Mouse (Mus musculus) megakaryocyte, adult 5-6 weeks (primary cell): ENCODE data around the gene Pip5k1c. TPM values are rescaled to one million over a fixed set of nuclear protein-coding genes. Genes with fewer than 3 reads are reported as not detected.

Source experiments
- ATAC-seq: 2 replicates; pipeline ENCODE4 v1.8.0; 2016; ENCODE audit warnings: mild to moderate bottlenecking, inconsistent platforms; ENCODE audit not compliant: poor library complexity, severe bottlenecking
- total RNA-seq, 2 experiments: library from RNA; stranded (forward) in 1 of 2; stranded (reverse) in 1 of 2; fragments of 153-499, 151-499 nt in 1 of 2; fragments of 221-1000, 200-1000 nt in 1 of 2; gene quantifications; 2 replicates each; pipeline versions ENCODE4 v1.2.3 to v1.2.4; 2015 to 2017

Gene Pip5k1c
- total RNA-seq, 2 experiments from 2014 or later = 28.0 to 40.4 TPM

DNA sequence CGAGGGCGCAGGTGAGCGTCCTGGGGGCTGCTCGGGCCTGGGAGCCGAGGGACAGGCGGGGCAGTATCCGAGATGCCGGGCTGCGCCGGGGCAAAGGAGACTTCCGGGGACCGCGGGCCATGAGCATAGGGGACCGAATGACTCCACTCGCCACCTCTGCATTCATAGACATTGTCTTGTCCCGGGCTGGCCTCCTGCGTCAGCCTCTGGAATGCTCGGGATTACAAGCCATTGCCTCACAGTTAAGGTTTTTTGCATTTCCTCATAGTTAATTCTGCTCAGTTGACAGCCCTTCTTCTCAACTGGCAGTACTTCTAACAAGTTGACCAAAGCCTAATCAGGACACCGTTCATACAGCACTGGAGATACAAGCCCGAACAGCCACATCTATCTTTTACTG lies 28.7 kb downstream of the Pip5k1c start:
- no peak for ATAC-seq

DNA sequence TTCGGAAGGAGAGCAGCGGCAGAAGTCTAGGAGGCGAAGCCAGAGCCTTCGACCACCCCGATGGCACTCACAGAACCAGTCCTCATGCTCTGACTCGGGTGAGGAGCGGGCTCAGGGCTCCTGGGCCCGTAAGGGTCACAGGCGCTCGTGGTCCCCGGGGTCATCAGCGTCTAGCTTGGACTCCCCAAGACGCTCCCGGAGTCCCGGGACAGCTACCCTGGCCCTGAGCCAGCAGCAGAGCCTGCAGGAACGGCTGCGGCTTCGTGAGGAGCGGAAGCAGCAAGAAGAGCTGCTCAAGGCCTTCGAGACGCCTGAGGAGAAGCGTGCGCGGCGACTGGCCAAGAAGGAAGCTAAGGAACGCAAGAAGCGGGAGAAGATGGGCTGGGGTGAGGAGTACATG lies 29.7 kb downstream of the Pip5k1c start:
- ATAC-seq = no peak

DNA sequence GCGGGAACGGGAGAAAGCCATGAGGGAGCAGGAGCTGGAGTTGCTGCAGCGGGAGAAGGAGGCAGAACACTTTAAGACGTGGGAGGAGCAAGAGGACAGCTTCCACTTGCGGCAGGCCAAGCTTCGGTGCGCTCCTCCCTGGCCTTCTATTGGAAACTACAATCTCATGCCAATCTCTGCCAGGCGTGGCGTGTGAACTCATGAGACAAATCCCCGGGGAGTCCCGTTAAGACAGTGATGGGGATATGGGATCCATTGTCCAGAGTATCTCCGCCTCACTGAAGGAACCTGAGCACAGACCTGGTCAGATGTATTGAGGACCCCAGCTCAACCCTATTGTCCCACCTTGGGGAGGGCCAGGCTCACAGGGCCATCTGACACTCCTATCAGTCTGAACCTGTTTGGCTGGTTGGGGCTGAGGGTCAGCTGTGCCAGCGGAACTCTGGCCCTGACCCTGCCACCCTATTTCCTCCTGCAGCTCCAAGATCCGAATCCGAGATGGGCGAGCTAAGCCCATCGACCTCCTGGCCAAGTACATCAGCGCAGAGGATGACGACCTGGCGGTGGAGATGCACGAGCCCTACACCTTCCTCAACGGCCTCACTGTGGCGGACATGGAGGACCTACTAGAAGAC lies 30.5 kb downstream of the Pip5k1c start:
- ATAC-seq = no peak

DNA sequence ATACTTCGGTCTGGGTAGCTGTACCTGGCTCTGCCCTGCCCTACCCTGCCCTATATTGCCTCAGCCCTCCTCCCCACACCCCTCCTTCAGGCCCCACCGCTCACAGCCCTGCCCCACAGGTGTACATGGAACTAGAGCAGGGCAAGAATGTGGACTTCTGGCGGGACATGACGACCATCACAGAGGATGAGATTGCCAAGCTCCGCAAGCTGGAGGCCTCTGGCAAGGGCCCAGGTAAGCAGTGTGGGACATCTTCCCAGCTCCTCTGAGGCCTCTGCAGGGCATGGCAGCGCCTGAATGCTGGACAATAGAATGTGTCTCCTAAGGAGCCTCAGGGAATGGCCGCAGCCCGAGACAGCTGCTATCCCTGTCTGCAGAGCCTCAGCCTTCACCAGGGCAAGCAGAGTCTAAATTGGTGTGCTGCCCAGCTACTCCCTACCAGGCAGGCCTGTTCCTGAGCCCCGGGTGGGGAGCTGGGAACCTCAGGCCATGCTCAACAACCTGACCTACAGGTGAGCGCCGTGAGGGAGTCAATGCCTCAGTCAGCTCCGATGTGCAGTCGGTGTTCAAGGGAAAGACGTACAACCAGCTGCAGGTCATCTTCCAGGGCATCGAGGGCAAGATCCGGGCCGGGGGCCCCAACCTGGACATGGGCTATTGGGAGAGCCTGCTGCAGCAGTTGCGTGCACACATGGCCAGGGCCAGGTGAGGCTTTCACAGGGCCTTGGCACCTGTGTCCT lies 31.2 kb downstream of the Pip5k1c start:
- ATAC-seq = no peak

DNA sequence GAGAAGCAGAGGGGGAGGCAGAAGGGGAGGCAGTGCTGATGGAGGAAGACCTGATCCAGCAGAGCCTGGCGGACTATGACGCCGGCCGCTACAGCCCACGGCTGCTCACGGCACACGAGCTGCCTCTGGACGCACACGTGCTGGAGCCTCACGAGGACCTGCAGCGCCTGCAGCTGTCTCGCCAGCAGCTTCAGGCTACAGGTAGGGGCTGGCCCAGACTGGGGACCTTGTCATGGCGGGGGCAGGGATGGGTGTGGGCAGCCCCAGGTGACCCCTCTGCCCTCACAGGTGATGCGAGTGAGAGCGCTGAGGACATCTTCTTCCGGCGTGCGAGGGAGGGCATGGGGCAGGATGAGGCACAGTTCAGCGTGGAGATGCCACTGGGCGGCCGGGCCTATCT lies 32.4 kb downstream of the Pip5k1c start:
- ATAC-seq = no peak

DNA sequence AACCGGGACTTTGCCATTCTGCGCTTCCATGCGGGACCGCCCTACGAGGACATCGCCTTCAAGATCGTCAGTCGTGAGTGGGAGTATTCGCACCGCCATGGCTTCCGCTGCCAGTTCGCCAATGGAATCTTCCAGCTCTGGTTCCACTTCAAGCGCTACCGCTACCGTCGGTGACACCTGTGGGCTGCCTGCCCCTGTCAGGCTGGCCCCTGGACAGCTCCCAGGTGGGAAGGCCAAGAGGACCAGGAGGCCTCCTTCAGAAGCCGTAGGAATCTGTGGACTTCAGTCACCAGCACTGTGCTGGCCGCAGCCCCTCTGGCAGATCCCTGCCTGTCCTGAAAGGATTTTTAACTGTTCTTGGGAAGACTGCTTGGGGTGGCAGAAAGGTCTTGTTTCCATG lies 33.0 kb downstream of the Pip5k1c start:
- no peak for ATAC-seq

DNA sequence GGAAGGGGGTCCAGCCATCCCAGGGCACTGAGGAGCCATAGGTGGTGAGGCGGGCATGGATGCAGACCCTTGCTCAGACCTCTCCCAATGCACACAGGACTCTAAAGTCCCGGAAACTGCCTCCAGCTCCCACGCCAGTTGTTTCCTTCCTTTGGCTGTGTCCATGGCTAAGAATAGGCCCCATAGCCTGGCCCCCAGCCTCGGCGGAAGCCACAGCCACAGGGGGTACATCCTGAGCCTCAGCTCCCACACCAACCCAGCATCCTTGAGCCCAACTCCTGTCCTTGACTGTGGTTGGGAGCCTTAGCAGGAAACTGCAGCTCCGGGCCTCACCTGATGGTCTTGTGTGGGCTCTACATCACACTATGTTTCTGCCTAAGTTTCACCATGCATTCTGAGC lies 34.1 kb downstream of the Pip5k1c start:
- ATAC-seq = no peak

DNA sequence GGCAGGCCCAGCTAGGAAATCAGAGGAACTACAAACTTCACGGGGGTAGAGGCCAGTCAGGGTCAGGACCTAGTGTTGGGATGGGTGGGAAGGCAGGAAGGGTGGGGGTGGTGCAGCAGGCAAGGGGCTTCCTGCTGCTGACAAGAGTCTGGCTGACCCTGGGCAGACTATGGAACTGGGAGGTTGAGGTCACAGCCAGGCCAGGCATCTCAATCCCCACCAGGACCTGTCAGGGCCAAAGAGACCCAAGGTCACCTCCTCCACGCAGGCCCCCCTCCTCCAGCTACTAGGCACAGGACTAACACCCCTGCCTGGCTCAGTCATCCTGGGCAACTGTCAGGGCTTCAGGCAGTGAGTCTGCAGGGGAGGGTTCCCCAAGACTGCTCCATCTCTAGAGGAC lies 35.2 kb downstream of the Pip5k1c start:
- no peak for ATAC-seq

DNA sequence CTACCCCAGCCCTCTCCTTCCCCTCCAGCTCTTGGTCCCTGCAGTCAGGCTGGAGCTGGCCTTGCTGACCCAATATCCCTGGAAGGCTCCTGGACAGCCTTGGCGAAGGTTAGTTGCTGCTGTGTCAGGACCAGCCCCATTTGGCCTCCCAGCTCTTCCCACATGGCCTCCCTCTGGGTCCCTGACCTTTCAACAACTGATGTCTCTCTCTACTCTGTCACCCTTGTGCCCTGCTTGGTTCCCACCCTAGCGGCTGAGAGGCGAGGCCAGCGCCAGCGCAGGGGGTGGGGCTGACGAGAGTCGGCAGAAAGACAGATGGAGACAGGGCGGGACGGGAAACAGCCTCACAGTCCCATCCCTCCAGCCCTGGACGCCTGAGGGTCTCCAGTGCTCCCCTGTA lies 35.6 kb downstream of the Pip5k1c start, which contains the start of gene Tbxa2r:
Gene Tbxa2r, plus strand, starts transcription at position 346 of the 400 bp plus-strand sequence.
- 0 out of 2 replicates have a peak, but pooled peaks have one; percentile 34 for ATAC-seq

DNA sequence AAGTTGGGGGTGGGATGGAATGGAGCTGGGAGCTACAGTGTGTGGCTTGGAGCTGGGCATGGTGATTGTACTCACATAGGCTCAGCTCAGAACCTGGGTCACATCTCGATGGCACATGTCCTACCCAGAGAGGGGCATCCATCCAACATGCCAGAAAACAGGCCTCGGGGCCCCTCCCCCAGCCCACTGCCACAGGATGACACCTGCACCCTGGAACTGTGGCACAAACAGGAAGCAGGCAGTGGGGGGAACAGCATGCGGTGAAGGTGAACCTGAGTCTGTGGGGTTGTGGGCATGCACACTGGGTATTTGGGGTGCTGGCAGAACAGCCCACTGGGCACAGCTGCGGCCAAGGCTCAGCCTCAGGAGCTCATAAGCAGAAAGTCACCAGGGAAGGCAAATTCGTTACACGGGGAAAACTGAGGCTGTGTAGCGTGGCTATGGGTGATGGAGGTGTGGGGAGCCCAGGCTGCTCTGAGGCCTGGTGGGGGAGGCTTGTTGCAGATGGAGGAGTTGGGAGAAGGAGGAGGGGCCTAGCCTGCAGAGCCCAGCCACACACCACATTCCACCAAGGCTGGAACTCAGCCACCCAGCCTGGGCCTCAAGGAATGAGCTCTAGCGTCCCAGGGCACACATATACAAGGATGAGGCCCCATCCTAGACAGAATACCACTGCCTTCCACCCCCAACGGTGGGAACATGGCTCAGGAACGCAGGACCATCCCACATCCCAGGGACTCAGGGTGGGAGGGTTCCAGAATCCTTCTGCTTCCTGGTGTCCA lies 36.6 kb downstream of the Pip5k1c start:
- ATAC-seq = peak; percentile 53; the same call in 1 of the 2 replicates

DNA sequence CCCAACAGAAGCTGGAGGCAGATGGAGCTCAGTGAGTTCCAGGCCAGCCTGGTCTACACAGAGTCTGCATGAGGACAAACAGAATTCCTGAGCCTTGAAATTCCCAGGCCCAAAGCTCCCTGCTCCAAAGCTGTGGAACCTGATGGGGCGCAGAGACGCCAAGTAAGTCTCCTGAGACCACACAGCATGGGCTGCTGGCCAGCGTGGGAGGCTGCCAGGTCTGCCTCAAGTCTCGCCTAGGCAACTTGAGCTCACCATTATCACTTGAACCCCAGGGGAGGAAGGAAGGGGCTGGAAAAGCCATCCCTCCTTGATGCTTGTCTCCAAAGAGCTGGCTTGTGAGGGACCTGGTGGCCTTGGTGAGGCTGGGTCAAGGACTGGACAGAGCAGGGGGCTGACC lies 37.2 kb downstream of the Pip5k1c start:
- ATAC-seq = no peak

DNA sequence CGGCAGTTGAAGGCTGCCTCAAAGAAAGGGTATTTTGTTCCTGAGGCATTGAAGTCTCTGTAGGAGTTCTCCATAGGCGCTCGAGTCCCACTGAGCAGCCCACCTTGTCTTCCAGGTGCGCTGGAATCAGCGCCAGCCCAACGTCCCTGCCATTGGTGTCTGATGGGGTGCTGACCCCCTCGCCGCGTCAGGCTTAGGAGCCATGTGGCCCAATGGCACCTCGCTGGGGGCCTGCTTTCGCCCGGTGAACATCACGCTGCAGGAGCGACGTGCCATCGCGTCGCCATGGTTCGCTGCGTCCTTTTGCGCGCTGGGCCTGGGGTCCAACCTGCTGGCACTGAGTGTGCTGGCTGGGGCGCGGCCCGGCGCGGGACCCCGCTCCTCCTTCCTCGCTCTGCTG lies 39.5 kb downstream of the Pip5k1c start:
- ATAC-seq = no peak

DNA sequence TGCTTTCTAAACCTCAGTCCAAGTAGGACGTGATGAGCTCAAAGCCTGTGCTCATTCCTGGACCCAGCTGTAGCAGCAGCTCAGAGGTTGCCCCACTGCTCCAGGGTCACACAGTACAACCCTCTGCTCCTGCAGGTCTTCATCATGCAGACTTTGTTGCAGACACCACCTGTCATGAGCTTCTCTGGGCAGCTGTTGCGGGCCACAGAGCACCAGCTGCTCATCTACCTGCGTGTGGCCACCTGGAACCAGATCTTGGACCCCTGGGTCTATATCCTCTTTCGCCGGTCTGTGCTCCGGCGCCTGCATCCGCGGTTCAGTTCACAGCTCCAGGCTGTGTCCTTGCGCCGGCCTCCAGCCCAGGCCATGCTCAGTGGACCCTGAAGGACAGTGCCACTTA lies 41.6 kb downstream of the Pip5k1c start:
- ATAC-seq = no peak

DNA sequence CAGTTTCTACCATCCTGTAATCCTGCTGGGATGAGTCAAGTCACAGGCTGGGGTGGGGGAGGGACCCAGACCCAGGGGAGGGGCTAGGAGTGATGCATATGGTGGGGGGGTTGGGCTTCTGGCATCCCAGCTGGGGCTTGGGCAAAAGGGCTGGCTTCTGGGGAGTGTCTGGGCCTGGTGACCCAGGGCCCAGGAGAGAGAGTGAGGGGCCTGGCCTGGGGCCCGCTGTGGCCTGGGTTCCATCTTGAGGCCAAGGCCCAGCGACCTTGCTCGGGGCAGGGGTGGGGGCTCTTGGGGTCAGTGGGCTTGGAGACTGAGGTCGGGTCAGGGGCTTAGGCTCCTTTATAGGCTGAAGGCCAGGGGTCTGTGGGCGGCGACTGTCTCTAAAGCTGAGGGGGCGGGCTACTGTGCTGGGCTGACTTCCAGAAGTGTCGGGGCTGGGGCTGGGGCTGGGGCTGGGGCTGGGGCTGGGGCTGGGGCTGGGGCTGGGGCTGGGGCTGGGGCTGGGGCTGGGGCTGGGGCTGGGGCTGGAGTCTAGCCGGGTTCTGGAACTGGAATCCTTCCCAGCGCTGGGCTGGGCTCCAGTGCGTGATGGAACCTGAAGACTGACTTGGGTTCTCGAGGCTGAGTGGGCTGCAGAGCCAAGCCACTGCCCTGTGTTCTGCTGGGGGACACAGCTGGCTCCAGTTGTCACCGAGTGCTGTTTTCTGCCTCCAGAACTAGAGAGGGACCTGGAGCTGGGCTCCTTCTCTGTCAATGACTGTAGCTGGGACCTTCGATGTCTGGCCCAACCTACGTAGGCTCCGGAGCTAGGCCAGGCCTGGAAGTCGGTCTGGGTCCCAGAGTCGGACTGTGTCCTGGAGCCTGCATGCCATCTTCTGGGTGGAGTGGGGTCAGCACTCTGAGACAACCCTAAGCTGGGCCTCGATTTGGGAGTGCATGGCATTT lies 42.9 kb downstream of the Pip5k1c start:
- no peak for ATAC-seq

DNA sequence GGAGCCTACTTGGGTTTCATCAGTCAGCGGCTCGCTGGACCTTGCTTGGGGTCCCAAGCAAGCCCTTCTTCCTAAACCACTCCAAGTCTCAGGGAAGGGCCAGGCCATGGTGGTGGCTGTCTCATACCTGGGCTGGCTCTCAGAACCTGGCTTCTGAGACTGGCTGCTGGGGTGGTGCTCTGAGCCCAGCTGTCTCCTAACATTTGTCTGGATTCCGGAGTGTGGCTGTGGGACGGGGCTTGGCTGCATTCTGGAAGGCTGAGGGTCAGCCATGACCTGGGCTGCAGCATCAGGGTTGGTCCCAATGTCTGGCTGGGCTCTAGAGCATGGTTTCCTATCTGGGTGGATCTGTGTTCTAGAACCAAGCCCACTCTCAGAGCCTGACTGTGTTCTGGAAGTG lies 43.8 kb downstream of the Pip5k1c start:
- ATAC-seq = no peak

DNA sequence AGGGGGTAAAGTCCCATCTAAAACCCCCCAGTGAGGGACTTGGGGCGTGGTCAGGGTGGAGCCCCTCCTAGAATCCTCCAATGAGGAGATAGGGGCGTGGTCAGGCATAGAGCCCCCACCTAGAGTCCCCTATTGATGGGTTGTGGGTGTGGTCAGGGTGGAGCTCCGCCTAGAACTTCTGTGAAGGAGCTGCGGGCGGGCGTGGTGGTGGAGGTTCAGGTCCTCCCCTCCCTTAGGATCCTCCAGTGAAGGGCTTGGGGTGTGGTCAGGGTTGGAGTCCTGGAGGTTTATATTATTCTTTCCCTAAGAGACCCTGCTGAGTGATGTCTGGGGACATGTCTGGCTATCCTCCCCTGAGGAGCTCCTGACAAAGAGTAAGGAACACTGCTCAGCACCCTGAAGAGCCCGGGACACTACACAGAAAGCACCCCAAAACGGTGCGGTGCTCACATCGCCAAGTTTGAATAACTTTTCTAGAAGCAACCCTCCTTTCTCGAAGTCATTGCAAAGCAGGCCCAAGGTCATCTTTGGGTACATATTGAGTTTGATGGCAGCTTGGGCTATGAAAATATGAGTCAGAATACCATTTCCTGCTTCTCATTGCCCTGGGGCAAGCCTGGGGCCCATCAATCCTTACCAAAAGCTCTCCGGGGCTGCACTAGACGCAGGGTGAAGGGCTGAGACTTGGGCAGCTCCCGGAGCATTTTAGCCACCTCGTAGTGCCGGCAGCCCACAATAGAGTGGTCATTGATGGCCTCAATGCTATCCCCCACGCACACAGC lies 48.0 kb downstream of the Pip5k1c start:
- ATAC-seq = no peak

DNA sequence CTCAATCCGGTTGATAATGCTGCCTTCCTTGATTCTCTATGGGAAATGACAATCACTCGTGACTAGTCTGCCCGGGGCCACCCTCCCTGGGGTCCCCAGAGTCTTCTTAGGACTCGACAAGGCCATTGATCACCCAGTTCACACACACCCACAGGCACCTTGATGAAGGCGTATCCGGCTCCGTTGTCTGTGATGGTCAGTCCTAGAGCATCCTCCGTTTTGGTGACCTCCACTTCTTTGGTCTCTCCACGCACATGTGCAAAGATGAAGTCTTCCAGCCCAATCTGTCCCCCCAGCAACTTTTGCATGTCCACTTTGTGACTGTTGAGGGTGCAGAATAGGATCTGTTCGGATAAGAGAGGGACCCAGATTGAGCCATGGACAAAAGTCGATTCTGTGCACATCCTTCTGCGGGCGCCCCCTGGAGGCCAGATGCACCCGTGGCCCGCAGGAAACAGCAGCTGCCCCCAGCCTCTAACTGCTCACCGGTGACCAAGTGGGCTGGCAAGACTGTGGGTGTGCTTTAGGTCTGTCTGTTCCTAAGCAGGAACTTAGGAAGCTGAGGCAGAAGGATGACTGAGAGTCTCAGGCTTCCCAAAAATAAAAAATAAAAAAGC lies 48.7 kb downstream of the Pip5k1c start:
- peak; percentile 76 for ATAC-seq

DNA sequence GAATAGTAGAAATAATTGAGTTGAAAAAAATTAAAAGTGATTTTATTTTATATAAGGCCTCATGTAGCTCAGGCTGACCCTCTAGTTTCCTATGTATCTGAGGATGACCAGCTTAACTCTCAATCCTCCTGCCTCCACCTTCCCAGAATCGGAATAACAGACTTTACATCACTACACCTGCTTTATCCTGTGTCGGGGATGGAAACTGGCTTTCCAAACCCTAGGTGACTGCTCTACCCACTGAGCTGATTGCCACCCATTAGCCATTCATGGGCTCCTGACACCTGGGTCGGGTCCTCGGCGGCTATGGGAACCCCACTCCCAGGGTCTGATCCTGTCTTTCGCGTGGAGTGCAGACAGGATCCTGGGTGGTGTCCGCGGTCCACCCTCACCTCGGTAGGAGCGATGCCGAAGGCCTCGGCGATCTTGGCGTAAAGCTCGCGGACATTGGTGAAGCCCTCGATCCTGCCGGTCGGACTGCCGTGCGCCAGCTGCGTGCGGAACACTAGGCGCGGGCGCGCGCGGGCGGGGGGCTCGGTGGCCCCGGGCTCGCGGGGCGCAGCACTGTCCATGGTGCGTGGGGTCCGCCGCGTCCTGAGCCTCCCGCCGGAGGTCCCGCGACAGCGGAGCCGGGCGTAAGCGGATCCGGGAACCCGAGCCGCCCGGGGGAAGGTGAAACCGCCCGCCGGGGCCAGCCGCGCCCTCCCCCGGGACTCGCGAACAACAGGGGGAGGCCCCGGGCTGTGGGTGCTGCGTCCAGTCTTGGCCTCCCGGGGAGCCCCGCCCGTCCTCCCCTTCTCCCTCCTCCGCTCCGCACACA lies 50.1 kb downstream of the Pip5k1c start, which contains the start of gene Gipc3:
Gene Gipc3, minus strand, starts transcription at position 581 of the 820 bp plus-strand sequence.
- ATAC-seq = no peak
